Mouse (Mus musculus) left cerebral cortex, postnatal 10 days (tissue): ENCODE measurements around the gene Gm867. TPM values are rescaled to one million over a fixed set of nuclear protein-coding genes. Genes with fewer than 3 reads are reported as not detected.

Source experiments
- DNase-seq, 2 experiments: peaks; one replicate each; pipeline ENCODE4 v3.0.0; 2021 to 2022; ENCODE audit warnings: low spot score in 2 of 2, mixed read lengths in 1 of 2; ENCODE audit errors: extremely low spot score in 1 of 2
- intact Hi-C: fragments of 180-260 bp; cut with DNase I; formaldehyde crosslinking; loops from one replicate; pipeline ENCODE4 v1.15.1; 2025
- total RNA-seq, 2 experiments: library from RNA; stranded (reverse); gene quantifications; 2 replicates each; pipeline ENCODE4 v1.2.3; 2021

The Gm867 gene
- total RNA-seq: under 1 TPM in 1 of 2 experiments, not detected in 1; 0.49 TPM

DNA sequence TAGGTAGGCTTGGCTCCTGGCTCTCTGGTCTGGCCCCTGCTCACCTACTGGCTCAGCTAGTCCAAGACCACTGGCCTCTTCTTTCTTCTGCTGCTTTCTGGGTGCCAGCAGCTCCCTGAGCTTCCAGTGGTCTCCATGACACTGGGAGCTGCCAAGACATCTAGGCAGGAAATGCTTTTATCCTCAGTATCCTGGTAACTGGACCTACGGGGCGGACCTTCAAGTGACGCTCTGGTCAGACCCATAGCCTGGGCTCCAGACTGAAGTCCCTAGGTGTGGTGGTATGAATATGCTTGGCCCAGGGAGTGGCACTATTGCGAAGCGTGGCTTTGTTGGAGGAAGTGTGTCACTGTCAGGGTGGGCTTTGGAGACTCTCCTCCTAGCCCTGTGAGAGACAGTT, at the start of gene Gm867:
Gene Gm867 (minus strand): TSS at position 153 of the 400 bp plus-strand sequence.
- intact Hi-C loops: no loop called here
- no peak for DNase-seq

- DNase-seq: peak in 1 of 2 experiments; percentile 50
- intact Hi-C loops: loop anchor here (10.0 kb wide), 1 partner anchor 225 kb away; no protein-coding TSS in a partner anchor
Measured at GRCm38 (mm10) chr10:75979432-75979831, 39.0 kb upstream of the Gm867 start.

GRCm38 (mm10) chr10:75978835-75979157, 38.3 kb upstream of the Gm867 start:
- no peak for DNase-seq
- intact Hi-C loops: loop anchor here (10.0 kb wide), 1 partner anchor 226 kb away; no protein-coding TSS in a partner anchor

DNA sequence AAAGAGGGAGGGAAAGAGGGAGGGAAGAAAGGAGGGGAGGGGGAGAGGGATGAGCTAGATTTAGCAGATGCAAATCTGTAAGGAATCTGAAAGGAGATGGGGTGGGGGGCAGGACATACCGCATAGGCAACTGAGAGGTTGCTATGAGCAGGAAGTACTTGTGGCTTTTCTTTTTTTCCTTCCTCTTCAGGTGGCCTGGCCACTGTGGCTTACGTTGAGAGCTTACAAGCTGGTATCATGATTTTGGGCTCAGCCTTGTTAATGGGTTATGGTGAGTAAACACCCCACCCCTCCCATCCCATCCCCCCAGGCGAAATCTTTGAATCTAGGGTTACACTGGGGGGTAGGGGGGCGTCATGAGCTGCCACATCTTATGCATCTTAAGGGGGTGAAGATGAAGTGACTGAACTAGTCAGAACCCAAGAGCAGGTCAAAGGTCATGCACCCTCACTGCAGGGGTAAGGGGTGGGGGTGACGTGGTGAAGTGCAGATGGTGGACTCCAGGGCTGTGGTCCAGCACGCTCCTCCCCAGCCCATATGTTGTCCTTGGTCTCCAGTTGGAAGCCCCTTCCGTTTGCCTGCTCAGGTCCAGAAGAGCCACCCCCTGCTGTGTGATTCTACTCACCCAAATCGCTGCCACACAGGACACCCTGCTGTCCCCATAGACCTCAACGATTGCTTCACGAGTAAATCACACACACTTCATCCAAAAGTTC, 37.8 kb upstream of the Gm867 start:
- no peak for DNase-seq
- intact Hi-C loops: loop anchor here (10.0 kb wide), 1 partner anchor 227 kb away; no protein-coding TSS in a partner anchor

DNA sequence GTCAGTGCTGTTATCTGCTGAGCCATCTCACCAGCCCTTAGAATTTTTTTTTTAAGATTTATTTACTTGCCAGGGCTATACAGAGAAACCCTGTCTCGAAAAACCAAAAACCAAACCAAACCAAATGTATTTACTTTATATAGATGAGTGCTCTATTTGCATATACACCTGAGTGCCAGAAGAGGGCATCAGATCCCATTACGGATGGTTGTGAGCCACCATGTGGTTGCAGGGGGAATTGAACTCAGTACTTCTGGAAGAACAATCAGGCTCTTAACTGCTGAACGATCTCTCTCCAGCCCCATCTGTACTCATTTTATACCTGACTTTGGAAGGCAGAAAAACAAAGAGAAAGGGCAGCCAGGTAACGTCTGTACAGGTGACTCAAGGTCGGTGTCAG, 34.7 kb upstream of the Gm867 start:
- intact Hi-C loops: loop anchor here (10.0 kb wide), 1 partner anchor 230 kb away; no protein-coding TSS in a partner anchor
- DNase-seq: no peak

DNA sequence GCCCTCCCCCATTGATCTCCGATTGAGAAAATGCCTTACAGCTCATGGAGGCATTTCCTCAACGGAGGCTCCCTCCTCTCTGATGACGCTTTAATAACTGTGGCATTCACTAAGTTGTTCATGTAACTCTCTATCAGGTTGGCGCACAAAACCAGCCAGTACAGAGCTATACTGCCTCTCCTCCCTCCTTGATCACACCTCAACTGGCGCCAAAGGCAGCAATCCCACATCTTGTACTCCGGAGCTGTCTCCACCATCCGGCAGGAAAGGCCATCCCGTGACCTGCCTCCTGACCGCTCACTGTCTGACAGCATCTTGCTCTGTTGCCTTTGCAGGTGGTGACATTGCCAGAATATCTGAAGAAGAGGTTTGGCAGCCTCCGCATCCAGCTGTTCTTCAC, 33.4 kb upstream of the Gm867 start:
- intact Hi-C loops: loop anchor here (10.0 kb wide), 1 partner anchor 231 kb away; no protein-coding TSS in a partner anchor
- no peak for DNase-seq

DNA sequence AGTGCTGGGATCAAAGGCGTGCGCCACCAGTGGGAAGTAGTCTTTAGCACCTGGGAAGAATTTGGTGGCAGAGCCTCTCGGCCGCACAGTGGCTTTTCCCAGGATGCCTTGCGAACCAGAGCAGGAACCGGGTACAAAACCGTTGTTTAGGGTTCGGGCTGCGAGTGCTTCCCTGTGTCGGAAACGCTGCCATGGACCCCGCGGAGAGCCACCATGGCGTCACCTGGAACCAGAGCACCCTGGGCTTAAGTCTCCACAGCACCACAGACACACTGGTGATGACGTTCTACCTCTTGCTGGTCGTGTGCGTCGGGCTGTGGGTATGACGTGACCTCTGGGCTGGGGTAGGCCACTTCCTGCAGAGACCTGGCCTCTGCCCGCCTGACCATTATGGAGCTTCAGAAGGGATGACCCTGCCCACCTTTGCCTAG, 13.9 kb upstream of the Gm867 start, which contains the start of gene Gm5134:
Gene Gm5134 (plus strand): TSS at position 134 of the 431 bp plus-strand sequence.
- DNase-seq: no peak
- intact Hi-C loops: loop anchor here (5.0 to 10.0 kb wide), 3 partner anchors 57 to 367 kb away; partner anchors contain the start of gene Ggt5

- no peak for DNase-seq
- intact Hi-C loops: loop anchor here (5.0 to 10.0 kb wide), 3 partner anchors 54 to 364 kb away; partner anchors contain the start of gene Ggt5
Measured at GRCm38 (mm10) chr10:75951424-75952050, 11.1 kb upstream of the Gm867 start.

DNA sequence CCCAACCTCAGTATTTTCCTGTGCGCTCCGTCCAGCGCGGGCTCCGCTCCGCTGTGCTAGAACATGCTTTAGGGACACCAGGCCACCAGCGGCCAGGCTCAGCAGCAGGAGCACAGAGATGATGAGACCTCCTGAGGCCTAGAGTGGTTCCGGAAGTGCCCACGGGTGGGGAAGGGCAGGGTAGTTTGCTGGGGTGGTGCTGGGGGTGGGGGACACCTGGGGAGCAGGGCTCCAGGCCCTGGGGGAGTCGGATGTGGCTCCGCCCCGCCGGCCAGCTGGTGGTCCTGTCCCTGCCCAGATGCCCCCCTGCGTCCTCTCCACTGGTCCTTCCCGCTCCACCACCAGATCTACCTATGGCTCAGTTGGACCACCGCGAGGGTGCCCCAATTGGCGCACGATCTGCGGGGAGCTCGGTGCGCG, 10.3 kb upstream of the Gm867 start:
- intact Hi-C loops: loop anchor here (5.0 to 10.0 kb wide), 3 partner anchors 54 to 364 kb away; partner anchors contain the start of gene Ggt5
- no peak for DNase-seq

DNA sequence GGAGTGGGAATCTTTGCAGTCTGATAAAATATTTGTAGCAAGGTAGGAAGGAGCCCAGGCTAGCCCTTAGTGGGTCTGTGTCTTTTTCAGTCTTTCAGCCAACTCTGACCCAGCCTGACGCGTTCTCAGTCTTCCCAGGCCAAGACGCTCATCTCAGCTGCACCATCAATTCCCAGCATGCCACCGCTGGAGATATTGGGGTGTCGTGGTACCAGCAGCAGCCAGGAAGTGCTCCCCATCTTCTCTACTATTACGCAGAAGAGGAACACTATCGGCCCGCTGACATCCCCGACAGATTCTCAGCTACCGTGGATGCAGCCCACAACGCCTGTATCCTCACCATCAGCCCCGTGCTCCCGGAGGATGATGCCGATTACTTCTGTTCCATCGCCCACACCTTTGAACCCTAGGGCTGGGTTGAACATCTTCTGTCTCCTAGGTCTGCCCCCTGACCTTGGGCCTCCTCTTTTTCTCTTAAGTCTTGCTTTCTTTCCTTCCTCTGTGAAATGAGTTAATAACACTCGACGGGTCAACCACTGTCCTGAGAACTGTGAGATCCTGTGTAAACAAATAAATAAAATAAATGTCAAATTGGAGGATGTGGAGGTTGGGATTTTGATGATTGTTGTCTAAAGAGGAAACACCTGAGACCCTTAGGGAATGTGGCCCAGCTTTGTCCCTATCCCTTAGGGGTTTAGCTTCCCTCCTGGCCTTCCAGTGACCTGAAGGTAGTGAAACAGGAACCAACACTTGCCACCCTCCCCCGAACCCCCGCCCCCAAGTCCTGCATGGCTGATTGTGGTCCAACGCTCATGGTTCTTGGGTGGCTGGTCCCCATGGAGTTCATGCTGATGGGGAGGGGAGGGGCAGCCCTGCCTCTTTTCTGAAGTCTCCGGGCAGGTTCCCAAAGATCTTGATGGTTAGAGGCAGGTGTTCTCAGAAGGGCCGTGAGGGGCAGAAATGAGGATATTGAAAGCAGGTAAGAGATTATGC, 8.9 kb upstream of the Gm867 start:
- no peak for DNase-seq
- intact Hi-C loops: loop anchor here (5.0 to 10.0 kb wide), 3 partner anchors 52 to 362 kb away; partner anchors contain the start of gene Ggt5

GRCm38 (mm10) chr10:75948079-75948478, 7.6 kb upstream of the Gm867 start:
- DNase-seq: no peak
- intact Hi-C loops: no loop called here

- DNase-seq: peak in 1 of 2 experiments; percentile 7
- intact Hi-C loops: no loop called here
Measured at GRCm38 (mm10) chr10:75945896-75946295, 5.4 kb upstream of the Gm867 start.

- DNase-seq: peak in 1 of 2 experiments; percentile 10
- intact Hi-C loops: no loop called here
Measured at GRCm38 (mm10) chr10:75945213-75945612, 4.7 kb upstream of the Gm867 start.

- DNase-seq: peak in 1 of 2 experiments; percentile 69
Measured at GRCm38 (mm10) chr10:75944066-75944772, 3.7 kb upstream of the Gm867 start.

GRCm38 (mm10) chr10:75942736-75943477, 2.4 kb upstream of the Gm867 start, which contains the start of gene Vpreb3:
Vpreb3 (plus strand) TSS chr10:75943057.
- intact Hi-C loops: no loop called here
- DNase-seq: no peak

More at GRCm38 (mm10) chr10:75944066-75944772, 3.7 kb upstream of the Gm867 start:
- intact Hi-C loops: no loop called here

GRCm38 (mm10) chr10:75941042-75941824, 761 bp upstream of the Gm867 start:
- intact Hi-C loops: no loop called here
- DNase-seq: no peak
